Mouse (Mus musculus) right cerebral cortex, postnatal 36 days (tissue): ENCODE data around the gene Cd5.

Experiments used
- DNase-seq, 2 experiments: peaks; one replicate each; pipeline ENCODE4 v3.0.0; 2022; ENCODE audit warnings: low spot score in 2 of 2, mixed read lengths in 1 of 2

The Cd5 gene

GRCm38 (mm10) chr19:10758708-10759107 is 19.9 kb upstream of the Cd5 start:
- DNase-seq = no peak

- no peak for DNase-seq
Observed at GRCm38 (mm10) chr19:10757526-10757925, 18.7 kb upstream of the Cd5 start.

- no peak for DNase-seq
Observed at GRCm38 (mm10) chr19:10757125-10757524, 18.3 kb upstream of the Cd5 start.

GRCm38 (mm10) chr19:10752646-10753045 is 13.8 kb upstream of the Cd5 start:
- DNase-seq = no peak

GRCm38 (mm10) chr19:10752106-10752505 is 13.3 kb upstream of the Cd5 start:
- no peak for DNase-seq

- no peak for DNase-seq
Observed at GRCm38 (mm10) chr19:10751607-10752006, 12.8 kb upstream of the Cd5 start.

GRCm38 (mm10) chr19:10750161-10750560 is 11.4 kb upstream of the Cd5 start:
- DNase-seq = no peak

GRCm38 (mm10) chr19:10749295-10749694 is 10.5 kb upstream of the Cd5 start:
- no peak for DNase-seq

GRCm38 (mm10) chr19:10748401-10749102 is 9.8 kb upstream of the Cd5 start:
- no peak for DNase-seq

GRCm38 (mm10) chr19:10747718-10748117 is 8.9 kb upstream of the Cd5 start:
- DNase-seq = no peak

- no peak for DNase-seq
Observed at GRCm38 (mm10) chr19:10747182-10747581, 8.4 kb upstream of the Cd5 start.

- no peak for DNase-seq
Observed at GRCm38 (mm10) chr19:10742565-10742964, 3.8 kb upstream of the Cd5 start.

- DNase-seq = no peak
Observed at GRCm38 (mm10) chr19:10742145-10742544, 3.3 kb upstream of the Cd5 start.

GRCm38 (mm10) chr19:10740641-10741440 is 2.0 kb upstream of the Cd5 start:
- DNase-seq = no peak

- DNase-seq = no peak
Observed at GRCm38 (mm10) chr19:10739916-10740315, 1.1 kb upstream of the Cd5 start.

- no peak for DNase-seq
Observed at GRCm38 (mm10) chr19:10738038-10738437, 764 bp downstream of the Cd5 start.

- DNase-seq = no peak
Observed at GRCm38 (mm10) chr19:10735861-10736260, 2.9 kb downstream of the Cd5 start.

- no peak for DNase-seq
Observed at GRCm38 (mm10) chr19:10735061-10735460, 3.7 kb downstream of the Cd5 start.

GRCm38 (mm10) chr19:10734554-10734953 is 4.2 kb downstream of the Cd5 start:
- DNase-seq = no peak

- DNase-seq = no peak
Observed at GRCm38 (mm10) chr19:10733501-10734127, 5.2 kb downstream of the Cd5 start.

GRCm38 (mm10) chr19:10732741-10733140 is 6.1 kb downstream of the Cd5 start:
- no peak for DNase-seq

- no peak for DNase-seq
Observed at GRCm38 (mm10) chr19:10731975-10732374, 6.8 kb downstream of the Cd5 start.

GRCm38 (mm10) chr19:10730469-10730868 is 8.3 kb downstream of the Cd5 start:
- no peak for DNase-seq
